Mouse (Mus musculus): Measurements from ENCODE around the gene Rab3b. TPM values are rescaled to one million over a fixed set of nuclear protein-coding genes. Genes with fewer than 3 reads are reported as not detected.

The Rab3b gene
- total RNA-seq, 1 experiment: 5.1 TPM

GRCm38 (mm10) chr4:108904790-108905189 is 25.9 kb downstream of the Rab3b start:
- H3K4me1 ChIP-seq (ENCODE audit: control insufficient read depth in 2 of 2, insufficient read depth in 2 of 2, low read length in 2 of 2, poor library complexity in 1 of 2): peaks cover 9 to 25% of the 10 kb centered on the region in 2 experiments
- H3K36me3 ChIP-seq (ENCODE audit: control insufficient read depth, insufficient read depth, low read length, poor library complexity, severe bottlenecking): no peaks in the 10 kb centered on the region
- no peaks in the 10 kb centered on the region for H3K9me3 ChIP-seq (ENCODE audit: control insufficient read depth, insufficient read depth, low read depth, low read length)
- no peak overlapping the region for H3K4me3 ChIP-seq (ENCODE audit: insufficient read depth in 1 of 2, low read depth in 1 of 2, low read length in 2 of 2, poor library complexity in 1 of 2, severe bottlenecking in 1 of 2)
- DNase-seq (ENCODE audit: low read depth, low spot score): no peak
- H3K27ac ChIP-seq (ENCODE audit: insufficient read depth, low read depth, low read length, poor library complexity, severe bottlenecking): no peak overlapping the region
- TF ChIP-seq MAFK (IDR thresholded peaks at IDR 0.05; ENCODE audit: insufficient read depth, low read depth, low read length): no peak
- TF ChIP-seq ZNF384 (IDR thresholded peaks at IDR 0.05; ENCODE audit: low read depth, low read length): no peak
- TF ChIP-seq ZC3H11A (IDR thresholded peaks at IDR 0.05; ENCODE audit: borderline replicate concordance, low read depth, low read length): no peak
- TF ChIP-seq CHD2 (IDR thresholded peaks at IDR 0.05; ENCODE audit: low read depth, low read length): no peak
- TF ChIP-seq HCFC1 (IDR thresholded peaks at IDR 0.05; ENCODE audit: borderline replicate concordance, insufficient read depth, low read length): no peak
- no peak overlapping the region for H3K9ac ChIP-seq (ENCODE audit: insufficient read depth, low read depth, low read length, poor library complexity, severe bottlenecking)
- in situ Hi-C loops (cut with MboI; ENCODE audit: low sequenced_read_pairs in 2 of 2, unreplicated experiment in 2 of 2): no loop called here

- H3K36me3 ChIP-seq (ENCODE audit: control insufficient read depth, insufficient read depth, low read length, poor library complexity, severe bottlenecking): no peaks in the 10 kb centered on the region
- peaks cover 6 to 19% of the 10 kb centered on the region in 2 experiments for H3K4me1 ChIP-seq (ENCODE audit: control insufficient read depth in 2 of 2, insufficient read depth in 2 of 2, low read length in 2 of 2, poor library complexity in 1 of 2)
- no peak for DNase-seq (ENCODE audit: low read depth, low spot score)
- in situ Hi-C loops (cut with MboI; ENCODE audit: low sequenced_read_pairs in 2 of 2, unreplicated experiment in 2 of 2): no loop called here
- TF ChIP-seq MAFK (IDR thresholded peaks at IDR 0.05; ENCODE audit: insufficient read depth, low read depth, low read length): no peak
- TF ChIP-seq ZNF384 (IDR thresholded peaks at IDR 0.05; ENCODE audit: low read depth, low read length): no peak
- TF ChIP-seq CHD2 (IDR thresholded peaks at IDR 0.05; ENCODE audit: low read depth, low read length): no peak
- no peak for TF ChIP-seq HCFC1 (IDR thresholded peaks at IDR 0.05; ENCODE audit: borderline replicate concordance, insufficient read depth, low read length)
- TF ChIP-seq ZC3H11A (IDR thresholded peaks at IDR 0.05; ENCODE audit: borderline replicate concordance, low read depth, low read length): no peak
- no peak overlapping the region for H3K9ac ChIP-seq (ENCODE audit: insufficient read depth, low read depth, low read length, poor library complexity, severe bottlenecking)
- no peak overlapping the region for H3K27ac ChIP-seq (ENCODE audit: insufficient read depth, low read depth, low read length, poor library complexity, severe bottlenecking)
- H3K9me3 ChIP-seq (ENCODE audit: control insufficient read depth, insufficient read depth, low read depth, low read length): no peaks in the 10 kb centered on the region
- no peak overlapping the region for H3K4me3 ChIP-seq (ENCODE audit: insufficient read depth in 1 of 2, low read depth in 1 of 2, low read length in 2 of 2, poor library complexity in 1 of 2, severe bottlenecking in 1 of 2)
Measured at GRCm38 (mm10) chr4:108905859-108906258, 27.0 kb downstream of the Rab3b start.

GRCm38 (mm10) chr4:108907475-108907874 is 28.6 kb downstream of the Rab3b start:
- Histone ChIP-seq H3K9me3 (ENCODE audit: control insufficient read depth, insufficient read depth, low read depth, low read length) (no peaks in the 10 kb centered on the region), H3K4me1 (ENCODE audit: control insufficient read depth in 2 of 2, insufficient read depth in 2 of 2, low read length in 2 of 2, poor library complexity in 1 of 2) (peaks cover 5 to 17% of the 10 kb centered on the region in 2 experiments), H3K27ac (ENCODE audit: insufficient read depth, low read depth, low read length, poor library complexity, severe bottlenecking) (no peak overlapping the region), H3K4me3 (ENCODE audit: insufficient read depth in 1 of 2, low read depth in 1 of 2, low read length in 2 of 2, poor library complexity in 1 of 2, severe bottlenecking in 1 of 2) (no peak overlapping the region), H3K9ac (ENCODE audit: insufficient read depth, low read depth, low read length, poor library complexity, severe bottlenecking) (no peak overlapping the region), H3K36me3 (ENCODE audit: control insufficient read depth, insufficient read depth, low read length, poor library complexity, severe bottlenecking) (no peaks in the 10 kb centered on the region)
- TF ChIP-seq HCFC1 (IDR thresholded peaks at IDR 0.05; ENCODE audit: borderline replicate concordance, insufficient read depth, low read length) (no peak), ZNF384 (IDR thresholded peaks at IDR 0.05; ENCODE audit: low read depth, low read length) (no peak)
- no peak for DNase-seq (ENCODE audit: low read depth, low spot score)
- in situ Hi-C loops (cut with MboI; ENCODE audit: low sequenced_read_pairs in 2 of 2, unreplicated experiment in 2 of 2): no loop called here

GRCm38 (mm10) chr4:108909872-108910425 is 31.1 kb downstream of the Rab3b start:
- in situ Hi-C loops (cut with MboI; ENCODE audit: low sequenced_read_pairs in 2 of 2, unreplicated experiment in 2 of 2): no loop called here
- no peak overlapping the region for H3K4me3 ChIP-seq (ENCODE audit: insufficient read depth in 1 of 2, low read depth in 1 of 2, low read length in 2 of 2, poor library complexity in 1 of 2, severe bottlenecking in 1 of 2)
- H3K4me1 ChIP-seq (ENCODE audit: control insufficient read depth in 2 of 2, insufficient read depth in 2 of 2, low read length in 2 of 2, poor library complexity in 1 of 2): peaks cover 5 to 12% of the 10 kb centered on the region in 2 experiments
- no peaks in the 10 kb centered on the region for H3K9me3 ChIP-seq (ENCODE audit: control insufficient read depth, insufficient read depth, low read depth, low read length)
- TF ChIP-seq HCFC1 (IDR thresholded peaks at IDR 0.05; ENCODE audit: borderline replicate concordance, insufficient read depth, low read length): no peak
- TF ChIP-seq ZNF384 (IDR thresholded peaks at IDR 0.05; ENCODE audit: low read depth, low read length): no peak
- TF ChIP-seq ZC3H11A (IDR thresholded peaks at IDR 0.05; ENCODE audit: borderline replicate concordance, low read depth, low read length): no peak
- TF ChIP-seq MAFK (IDR thresholded peaks at IDR 0.05; ENCODE audit: insufficient read depth, low read depth, low read length): no peak
- no peak overlapping the region for H3K9ac ChIP-seq (ENCODE audit: insufficient read depth, low read depth, low read length, poor library complexity, severe bottlenecking)
- no peaks in the 10 kb centered on the region for H3K36me3 ChIP-seq (ENCODE audit: control insufficient read depth, insufficient read depth, low read length, poor library complexity, severe bottlenecking)
- DNase-seq (ENCODE audit: low read depth, low spot score): no peak
- no peak overlapping the region for H3K27ac ChIP-seq (ENCODE audit: insufficient read depth, low read depth, low read length, poor library complexity, severe bottlenecking)

- no peaks in the 10 kb centered on the region for H3K9me3 ChIP-seq (ENCODE audit: control insufficient read depth, insufficient read depth, low read depth, low read length)
- H3K36me3 ChIP-seq (ENCODE audit: control insufficient read depth, insufficient read depth, low read length, poor library complexity, severe bottlenecking): no peaks in the 10 kb centered on the region
- no peak overlapping the region for H3K4me3 ChIP-seq (ENCODE audit: insufficient read depth in 1 of 2, low read depth in 1 of 2, low read length in 2 of 2, poor library complexity in 1 of 2, severe bottlenecking in 1 of 2)
- TF ChIP-seq ZNF384 (IDR thresholded peaks at IDR 0.05; ENCODE audit: low read depth, low read length) (no peak), MAFK (IDR thresholded peaks at IDR 0.05; ENCODE audit: insufficient read depth, low read depth, low read length) (no peak), ZC3H11A (IDR thresholded peaks at IDR 0.05; ENCODE audit: borderline replicate concordance, low read depth, low read length) (no peak), CHD2 (IDR thresholded peaks at IDR 0.05; ENCODE audit: low read depth, low read length) (no peak), HCFC1 (IDR thresholded peaks at IDR 0.05; ENCODE audit: borderline replicate concordance, insufficient read depth, low read length) (no peak)
- in situ Hi-C loops (cut with MboI; ENCODE audit: low sequenced_read_pairs in 2 of 2, unreplicated experiment in 2 of 2): no loop called here
- no peak overlapping the region for H3K9ac ChIP-seq (ENCODE audit: insufficient read depth, low read depth, low read length, poor library complexity, severe bottlenecking)
- H3K27ac ChIP-seq (ENCODE audit: insufficient read depth, low read depth, low read length, poor library complexity, severe bottlenecking): no peak overlapping the region
- no peak for DNase-seq (ENCODE audit: low read depth, low spot score)
- peaks cover 2 to 7% of the 10 kb centered on the region in 2 experiments; a peak in 2 of 4 replicates for H3K4me1 ChIP-seq (ENCODE audit: control insufficient read depth in 2 of 2, insufficient read depth in 2 of 2, low read length in 2 of 2, poor library complexity in 1 of 2)
Measured at GRCm38 (mm10) chr4:108911866-108912265, 33.0 kb downstream of the Rab3b start.

Data from ES-E14 (cell line).